Mouse (Mus musculus): ENCODE results near the gene Lyzl4. TPM values are rescaled to one million over a fixed set of nuclear protein-coding genes. Genes with fewer than 3 reads are reported as not detected.

Lyzl4 gene
- polyA plus RNA-seq, 1 experiment from 2014 or later, result not detected

- POLR2A ChIA-PET, result no interaction called here
- DNase-seq (ENCODE audit: low read depth, low spot score), result no peak
- in situ Hi-C loops (cut with MboI; ENCODE audit: low pct_unique_long_range_greater_than_20kb), result no loop called here
- CTCF ChIA-PET, result no interaction called here
- H3K27me3 ChIP-seq, result peaks cover 67% of the 10 kb centered on the region
- ATAC-seq, result no peak
- no peak for TF ChIP-seq CTCF (IDR thresholded peaks at IDR 0.05)
These were observed 14.4 kb upstream of the Lyzl4 start for GRCm38 (mm10) chr9:121656322-121656721.

- peaks cover 64% of the 10 kb centered on the region for H3K27me3 ChIP-seq
- DNase-seq (ENCODE audit: low read depth, low spot score), result no peak
- ATAC-seq, result no peak
- ChIA-PET POLR2A (no interaction called here), CTCF (no interaction called here)
- TF ChIP-seq CTCF (IDR thresholded peaks at IDR 0.05), result no peak
- in situ Hi-C loops (cut with MboI; ENCODE audit: low pct_unique_long_range_greater_than_20kb), result no loop called here
These were observed 11.8 kb upstream of the Lyzl4 start for GRCm38 (mm10) chr9:121653668-121654067.

GRCm38 (mm10) chr9:121647026-121647425 lies 5.1 kb upstream of the Lyzl4 start:
- ChIA-PET POLR2A (no interaction called here), CTCF (no interaction called here)
- H3K27me3 ChIP-seq, result peaks cover 55% of the 10 kb centered on the region
- in situ Hi-C loops (cut with MboI; ENCODE audit: low pct_unique_long_range_greater_than_20kb), result no loop called here
- TF ChIP-seq CTCF (IDR thresholded peaks at IDR 0.05), result no peak
- ATAC-seq, result no peak
- no peak for DNase-seq (ENCODE audit: low read depth, low spot score)

GRCm38 (mm10) chr9:121644855-121645254 lies 3.0 kb upstream of the Lyzl4 start:
- ChIA-PET POLR2A (interaction anchor here (0.6 kb wide), 1 partner anchor 25 kb away, joined by 3 read pairs; no protein-coding TSS in a partner anchor), CTCF (no interaction called here)
- no peak for TF ChIP-seq CTCF (IDR thresholded peaks at IDR 0.05)
- in situ Hi-C loops (cut with MboI; ENCODE audit: low pct_unique_long_range_greater_than_20kb), result no loop called here
- DNase-seq (ENCODE audit: low read depth, low spot score), result no peak
- no peak for ATAC-seq
- peaks cover 58% of the 10 kb centered on the region for H3K27me3 ChIP-seq

GRCm38 (mm10) chr9:121642401-121643181 lies 695 bp upstream of the Lyzl4 start, which contains the start of gene Vipr1:
Gene Vipr1 (plus strand): TSS chr9:121642716.
- ATAC-seq (peak; percentile 27), DNase-seq (ENCODE audit: low read depth, low spot score) (no peak)
- ChIA-PET POLR2A (no interaction called here), CTCF (interaction anchor here (1.2 kb wide), 1 partner anchor 10 kb away, joined by 3 read pairs; no protein-coding TSS in a partner anchor)
- in situ Hi-C loops (cut with MboI; ENCODE audit: low pct_unique_long_range_greater_than_20kb), result no loop called here
- no peak for TF ChIP-seq CTCF (IDR thresholded peaks at IDR 0.05)
- H3K27me3 ChIP-seq, result peaks cover 56% of the 10 kb centered on the region

GRCm38 (mm10) chr9:121641235-121641915 lies 521 bp downstream of the Lyzl4 start:
- POLR2A ChIA-PET, result no interaction called here
- peaks cover 62% of the 10 kb centered on the region for H3K27me3 ChIP-seq
- DNase-seq (ENCODE audit: low read depth, low spot score), result no peak
- TF ChIP-seq CTCF (IDR thresholded peaks at IDR 0.05), result no peak
- in situ Hi-C loops (cut with MboI; ENCODE audit: low pct_unique_long_range_greater_than_20kb), result no loop called here
- CTCF ChIA-PET, result interaction anchor here (1.2 kb wide), 1 partner anchor 9 kb away, joined by 3 read pairs; no protein-coding TSS in a partner anchor
- no peak for ATAC-seq

GRCm38 (mm10) chr9:121639790-121640189 lies 2.1 kb downstream of the Lyzl4 start:
- in situ Hi-C loops (cut with MboI; ENCODE audit: low pct_unique_long_range_greater_than_20kb), result no loop called here

GRCm38 (mm10) chr9:121635835-121636576 lies 5.9 kb downstream of the Lyzl4 start:
- POLR2A ChIA-PET, result no interaction called here
- CTCF ChIA-PET, result no interaction called here
- ATAC-seq (no peak), DNase-seq (ENCODE audit: low read depth, low spot score) (no peak)
- no peak for TF ChIP-seq CTCF (IDR thresholded peaks at IDR 0.05)
- peaks cover 58% of the 10 kb centered on the region for H3K27me3 ChIP-seq
- in situ Hi-C loops (cut with MboI; ENCODE audit: low pct_unique_long_range_greater_than_20kb), result no loop called here

More at GRCm38 (mm10) chr9:121639790-121640189, 2.1 kb downstream of the Lyzl4 start:
- TF ChIP-seq CTCF (IDR thresholded peaks at IDR 0.05), result no peak
- ATAC-seq (no peak), DNase-seq (ENCODE audit: low read depth, low spot score) (no peak)
- ChIA-PET CTCF (no interaction called here), POLR2A (no interaction called here)
- peaks cover 68% of the 10 kb centered on the region for H3K27me3 ChIP-seq

GRCm38 (mm10) chr9:121633306-121633705 lies 8.6 kb downstream of the Lyzl4 start:
- TF ChIP-seq CTCF (IDR thresholded peaks at IDR 0.05), result no peak
- ATAC-seq, result no peak
- in situ Hi-C loops (cut with MboI; ENCODE audit: low pct_unique_long_range_greater_than_20kb), result no loop called here
- ChIA-PET CTCF (interaction anchor here (1.3 to 1.4 kb wide), 2 partner anchors 9 to 28 kb away, joined by 3 read pairs; no protein-coding TSS in a partner anchor), POLR2A (no interaction called here)
- DNase-seq (ENCODE audit: low read depth, low spot score), result no peak
- peaks cover 49% of the 10 kb centered on the region for H3K27me3 ChIP-seq

- H3K27me3 ChIP-seq, result peaks cover 45% of the 10 kb centered on the region
- in situ Hi-C loops (cut with MboI; ENCODE audit: low pct_unique_long_range_greater_than_20kb), result no loop called here
- TF ChIP-seq CTCF (IDR thresholded peaks at IDR 0.05), result no peak
- DNase-seq (ENCODE audit: low read depth, low spot score), result no peak
- POLR2A ChIA-PET, result no interaction called here
- ATAC-seq, result no peak
- CTCF ChIA-PET, result interaction anchor here (1.1 to 1.4 kb wide), 3 partner anchors 9 to 28 kb away, joined by 3 read pairs; partner anchors contain the start of genes Lyzl4 and Vipr1
These were observed 9.0 kb downstream of the Lyzl4 start for GRCm38 (mm10) chr9:121632891-121633290.
